Mouse (Mus musculus) fibroblast of lung, adult 2 months (primary cell): Measurements from ENCODE around the gene Nup50.

Source experiments
- DNase-seq: peaks from one replicate; pipeline ENCODE4 v3.0.0-alpha.2; 2011; ENCODE audit warnings: low read depth

Nup50 gene

GRCm38 (mm10) chr15:84989771-84990170, 66.6 kb downstream of the Nup50 start:
- no peak for DNase-seq
